Comparison of ENCODE assay signal across 10 mouse cellular contexts in genomic region chr17:27032328-27032727, GRCm38 (mm10). TPM values are rescaled to one million over a fixed set of nuclear protein-coding genes. Genes with fewer than 3 reads are reported as not detected.
DNase-seq lines count a peak whose midpoint lies in the region; ATAC-seq and TF ChIP-seq lines count a peak whose summit lies in the region.
"Had no signal": no experiment of that assay in that cellular context is flagged by ENCODE, and none has a peak within 500 bp of the region (broad histone marks: within the 10 kb centered on the region; RNA-seq: fewer than 3 reads in every experiment).

No protein-coding gene starts in this region.

- peak overlapping the region; percentile 49; the same call in 1 of the 2 replicates for H3K9ac ChIP-seq in heart, embryonic 14.5 days (ENCODE audit: low read length)
- H3K9ac ChIP-seq in neural tube, embryonic 12.5 days, result no peak overlapping the region
- no peak overlapping the region for H3K9ac ChIP-seq in neural tube, embryonic 15.5 days (replicated peaks)
- H3K9ac ChIP-seq in intestine, embryonic 15.5 days, result no peak overlapping the region
- H3K9ac ChIP-seq: lung, embryonic 14.5 days had no signal

- peaks cover 12% of the 10 kb centered on the region in 2 experiments; a peak in 3 of 4 replicates for H3K4me1 ChIP-seq in heart, embryonic 14.5 days (ENCODE audit: control insufficient read depth in 2 of 2, insufficient read depth in 2 of 2, low read length in 2 of 2)
- H3K4me1 ChIP-seq in neural tube, embryonic 12.5 days, result peaks cover 15% of the 10 kb centered on the region
- H3K4me1 ChIP-seq in neural tube, embryonic 15.5 days, result peaks cover 11% of the 10 kb centered on the region
- peaks cover 20% of the 10 kb centered on the region; the same call in 1 of the 2 replicates for H3K4me1 ChIP-seq in intestine, embryonic 15.5 days (replicated peaks)

- no peak for ATAC-seq in heart, embryonic 14.5 days (ENCODE audit: insufficient number of reproducible peaks, insufficient read depth, low FRiP score, low read depth)
- no peak for ATAC-seq in neural tube, embryonic 12.5 days (ENCODE audit: low FRiP score, low read depth)
- no peak for ATAC-seq in neural tube, embryonic 15.5 days (ENCODE audit: low FRiP score)
- no peak for ATAC-seq in intestine, embryonic 15.5 days
- ATAC-seq: CD4-positive, CD25-positive, alpha-beta regulatory T cell, adult 4 months had no signal

- H3K27ac ChIP-seq in heart, embryonic 14.5 days (replicated peaks in 1 of 2; ENCODE audit: control insufficient read depth in 1 of 2, insufficient read depth in 1 of 2, low read depth in 2 of 2, low read length in 2 of 2), result no peak overlapping the region
- H3K27ac ChIP-seq in neural tube, embryonic 12.5 days, result no peak overlapping the region
- H3K27ac ChIP-seq in neural tube, embryonic 15.5 days (replicated peaks), result no peak overlapping the region
- no peak overlapping the region for H3K27ac ChIP-seq in intestine, embryonic 15.5 days

- H3K79me2 ChIP-seq in myocyte (ENCODE audit: control insufficient read depth, insufficient read depth), result peaks cover 10% of the 10 kb centered on the region

- H3K4me2 ChIP-seq in heart, embryonic 14.5 days (ENCODE audit: low read length), result peak overlapping the region; percentile 54
- H3K4me2 ChIP-seq in neural tube, embryonic 12.5 days (replicated peaks), result 0 out of 2 replicates have a peak overlapping the region, but pooled peaks have one; percentile 10
- H3K4me2 ChIP-seq in neural tube, embryonic 15.5 days, result no peak overlapping the region
- H3K4me2 ChIP-seq in intestine, embryonic 15.5 days (replicated peaks), result peak overlapping the region; percentile 49; the same call in 1 of the 2 replicates
- peak overlapping the region; percentile 45 for H3K4me2 ChIP-seq in myocyte (ENCODE audit: low read depth)

- peak overlapping the region in 1 of 2 experiments; percentile 19; a peak in 1 of 4 replicates for H3K4me3 ChIP-seq in heart, embryonic 14.5 days (ENCODE audit: control insufficient read depth in 1 of 2, insufficient read depth in 1 of 2, low read depth in 1 of 2, low read length in 2 of 2)
- H3K4me3 ChIP-seq in neural tube, embryonic 12.5 days, result no peak overlapping the region
- no peak overlapping the region for H3K4me3 ChIP-seq in neural tube, embryonic 15.5 days (replicated peaks)
- H3K4me3 ChIP-seq in intestine, embryonic 15.5 days (replicated peaks), result no peak overlapping the region
- no peak overlapping the region for H3K4me3 ChIP-seq in myocyte

- H3K27me3 ChIP-seq in heart, embryonic 14.5 days (ENCODE audit: control insufficient read depth, insufficient read depth, low read length), result no peaks in the 10 kb centered on the region
- no peaks in the 10 kb centered on the region for H3K27me3 ChIP-seq in neural tube, embryonic 12.5 days (replicated peaks)
- H3K27me3 ChIP-seq in neural tube, embryonic 15.5 days (replicated peaks), result no peaks in the 10 kb centered on the region
- no peaks in the 10 kb centered on the region for H3K27me3 ChIP-seq in intestine, embryonic 15.5 days (replicated peaks)
- H3K27me3 ChIP-seq in myocyte (ENCODE audit: control insufficient read depth, insufficient read depth, insufficient read length), result no peaks in the 10 kb centered on the region

- H3K9me3 ChIP-seq in heart, embryonic 14.5 days (ENCODE audit: control insufficient read depth, low read length), result no peaks in the 10 kb centered on the region
- H3K9me3 ChIP-seq in neural tube, embryonic 12.5 days, result no peaks in the 10 kb centered on the region
- H3K9me3 ChIP-seq in neural tube, embryonic 15.5 days (replicated peaks), result no peaks in the 10 kb centered on the region
- no peaks in the 10 kb centered on the region for H3K9me3 ChIP-seq in intestine, embryonic 15.5 days

- no peaks in the 10 kb centered on the region for H3K36me3 ChIP-seq in heart, embryonic 14.5 days (ENCODE audit: control insufficient read depth, insufficient read depth, low read length)
- no peaks in the 10 kb centered on the region for H3K36me3 ChIP-seq in neural tube, embryonic 12.5 days
- no peaks in the 10 kb centered on the region for H3K36me3 ChIP-seq in neural tube, embryonic 15.5 days
- no peaks in the 10 kb centered on the region for H3K36me3 ChIP-seq in intestine, embryonic 15.5 days
- H3K36me3 ChIP-seq in myocyte (ENCODE audit: control insufficient read depth, insufficient read depth), result no peaks in the 10 kb centered on the region

- 55% methylated on average over 7 of the region's 7 CpGs for WGBS in heart, embryonic 14.5 days
- 68% methylated on average over 7 of the region's 7 CpGs for WGBS in neural tube, embryonic 12.5 days
- WGBS in neural tube, embryonic 15.5 days, result 66% methylated on average over 7 of the region's 7 CpGs
- WGBS in intestine, embryonic 15.5 days, result 52% methylated on average over 7 of the region's 7 CpGs

- no peak for DNase-seq in heart, postnatal 10 days
- no peak for DNase-seq in embryo, embryonic 11 days
- DNase-seq in right cerebral cortex, postnatal 4 days, result no peak

- intact Hi-C loops in heart, postnatal 10 days (cut with DNase I), result loop anchor here (2.0 to 5.0 kb wide), 4 partner anchors 92 to 490 kb away; partner anchors contain the start of genes Grm4 and Lemd2

- H3ac ChIP-seq in myocyte (ENCODE audit: control insufficient read depth, insufficient read length), result no peak overlapping the region

- no peak for TF ChIP-seq POLR2A in myocyte (IDR thresholded peaks at IDR 0.05; ENCODE audit: insufficient read length, low read depth)

TF ChIP-seq in myocyte, 11 proteins besides CTCF, POLR2A, EP300 and RAD21:
- TF ChIP-seq CEBPB (IDR thresholded peaks at IDR 0.05; ENCODE audit: insufficient read depth, poor library complexity, severe bottlenecking) (no peak), MYOG (IDR thresholded peaks at IDR 0.05; ENCODE audit: control insufficient read depth in 1 of 3, insufficient read depth in 1 of 3, insufficient read length in 2 of 3, low read depth in 2 of 3) (no peak)

RNA-seq across cellular contexts. Expression of gene Bak1, which starts 3.5 kb away (rescaled TPM):
- 8.2 and 10.5 TPM in 2 replicates for polyA plus RNA-seq in heart, embryonic 14.5 days (2014; fragmentation: Nextera tagmentation; extraction: Ambion mirVana)
- total RNA-seq in heart, postnatal 10 days (2021), result 10 to 100 TPM; 40.4 to 43.2 TPM
- polyA plus RNA-seq in neural tube, embryonic 12.5 days (2016; fragmentation: Nextera tagmentation; extraction: Ambion mirVana), result 2.5 and 3.0 TPM in 2 replicates
- polyA plus RNA-seq in neural tube, embryonic 15.5 days (2015; fragmentation: Nextera tagmentation; extraction: Ambion mirVana), result 4.5 TPM in 2 replicates
- 7.3 and 8.1 TPM in 2 replicates for polyA plus RNA-seq in intestine, embryonic 15.5 days (2015; fragmentation: Nextera tagmentation; extraction: Ambion mirVana)
- 113 TPM for polyA plus RNA-seq in myocyte (2012; fragmentation: generic; extraction: Trizol)

RNA-seq across cellular contexts. Expression of gene Itpr3, which starts 24.8 kb away (rescaled TPM):
- polyA plus RNA-seq in heart, embryonic 14.5 days (2014; fragmentation: Nextera tagmentation; extraction: Ambion mirVana), result 1.7 TPM in 2 replicates
- 1 to 10 TPM; 8.0 to 9.0 TPM for total RNA-seq in heart, postnatal 10 days (2021)
- polyA plus RNA-seq in neural tube, embryonic 12.5 days (2016; fragmentation: Nextera tagmentation; extraction: Ambion mirVana), result 2.2 and 2.4 TPM in 2 replicates
- polyA plus RNA-seq in neural tube, embryonic 15.5 days (2015; fragmentation: Nextera tagmentation; extraction: Ambion mirVana), result 0.82 and 2.9 TPM in 2 replicates
- polyA plus RNA-seq in intestine, embryonic 15.5 days (2015; fragmentation: Nextera tagmentation; extraction: Ambion mirVana), result 13.0 and 14.5 TPM in 2 replicates
- polyA plus RNA-seq in myocyte (2012; fragmentation: generic; extraction: Trizol), result 22.2 TPM

RNA-seq across cellular contexts. Expression of gene Zbtb9, which starts 59.4 kb away (rescaled TPM):
- 6.8 TPM in 2 replicates for polyA plus RNA-seq in heart, embryonic 14.5 days (2014; fragmentation: Nextera tagmentation; extraction: Ambion mirVana)
- 1 to 10 TPM; 2.7 to 4.9 TPM for total RNA-seq in heart, postnatal 10 days (2021)
- polyA plus RNA-seq in neural tube, embryonic 12.5 days (2016; fragmentation: Nextera tagmentation; extraction: Ambion mirVana), result 17.6 and 19.4 TPM in 2 replicates
- 15.9 and 16.0 TPM in 2 replicates for polyA plus RNA-seq in neural tube, embryonic 15.5 days (2015; fragmentation: Nextera tagmentation; extraction: Ambion mirVana)
- polyA plus RNA-seq in intestine, embryonic 15.5 days (2015; fragmentation: Nextera tagmentation; extraction: Ambion mirVana), result 14.0 and 14.2 TPM in 2 replicates
- polyA plus RNA-seq in myocyte (2012; fragmentation: generic; extraction: Trizol), result 8.8 TPM
